Mouse (Mus musculus): Measurements from ENCODE around the gene Dnm1. TPM values are rescaled to one million over a fixed set of nuclear protein-coding genes. Genes with fewer than 3 reads are reported as not detected.

Dnm1 gene
- total and polyA plus RNA-seq, 3 experiments: 4.0 to 23.1 (median 5.5) TPM

DNA sequence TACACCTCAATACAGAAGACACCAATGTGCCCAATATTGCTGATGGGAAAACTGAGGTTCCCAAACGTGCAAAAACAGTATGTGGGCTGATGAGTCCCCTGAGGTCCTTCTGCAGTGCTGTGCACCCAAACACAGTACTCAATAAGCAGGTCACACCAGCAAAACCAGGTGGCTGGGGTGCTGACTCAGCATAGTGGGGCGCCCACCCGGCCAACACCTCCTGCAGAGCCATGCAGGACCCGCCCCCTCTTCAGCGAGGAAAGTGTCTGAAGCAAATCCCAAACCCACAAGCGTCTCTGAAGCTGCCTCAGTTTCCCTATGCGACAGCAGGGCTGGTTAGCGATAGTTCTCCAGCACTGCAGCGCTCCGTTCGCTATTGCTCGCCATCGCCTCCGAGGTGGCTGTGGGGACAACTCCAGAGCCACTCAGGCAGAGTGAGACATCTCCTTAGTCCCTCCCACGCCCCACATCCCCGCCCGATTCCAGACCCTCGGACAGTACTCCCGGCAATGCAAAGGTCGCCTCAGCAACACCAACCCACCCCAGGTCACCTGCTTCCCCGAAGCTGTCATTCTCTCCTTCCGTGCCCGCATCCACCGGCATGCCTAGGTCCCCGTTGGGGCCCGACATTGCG, 28.1 kb upstream of the Dnm1 start:
- H3K27ac ChIP-seq: peak overlapping the region; percentile 62
- H3K79me2 ChIP-seq (replicated peaks; ENCODE audit: control insufficient read depth, insufficient read depth, low read length): no peaks in the 10 kb centered on the region
- H3K4me3 ChIP-seq: peak overlapping the region; percentile 93
- intact Hi-C loops (cut with DNase I): loop anchor here (1.0 to 2.0 kb wide), 2 partner anchors 14 to 18 kb away; partner anchors contain the start of gene Ptges2
- H3K27me3 ChIP-seq (ENCODE audit: control insufficient read depth, insufficient read depth, low read length): no peaks in the 10 kb centered on the region
- no peaks in the 10 kb centered on the region for H3K36me3 ChIP-seq (ENCODE audit: control insufficient read depth, insufficient read depth, low read length)
- peak overlapping the region; percentile 82 for H3K9ac ChIP-seq (ENCODE audit: low read depth, low read length)
- under 1% methylated on average over 27 of the region's 27 CpGs for WGBS
- peaks cover 3% of the 10 kb centered on the region for H3K4me1 ChIP-seq (ENCODE audit: control insufficient read depth, insufficient read depth, low read length)
- TF ChIP-seq EP300 (IDR thresholded peaks at IDR 0.05; ENCODE audit: insufficient read depth, low read depth, low read length) (0 out of 2 replicates have a peak, but pooled peaks have one; percentile 5), CTCF (IDR thresholded peaks at IDR 0.05) (no peak), POLR2A (IDR thresholded peaks at IDR 0.05; ENCODE audit: insufficient read depth, low read depth, low read length) (no peak)
- DNase-seq: no peak

- no peak overlapping the region for H3K27ac ChIP-seq
- H3K4me1 ChIP-seq (ENCODE audit: control insufficient read depth, insufficient read depth, low read length): peaks cover 3% of the 10 kb centered on the region
- 65% methylated on average over 7 of the region's 7 CpGs for WGBS
- intact Hi-C loops (cut with DNase I): loop anchor here (2.0 kb wide), 1 partner anchor 15 kb away; the partner anchor contains the start of gene Ptges2
- no peaks in the 10 kb centered on the region for H3K27me3 ChIP-seq (ENCODE audit: control insufficient read depth, insufficient read depth, low read length)
- H3K36me3 ChIP-seq (ENCODE audit: control insufficient read depth, insufficient read depth, low read length): no peaks in the 10 kb centered on the region
- TF ChIP-seq EP300 (IDR thresholded peaks at IDR 0.05; ENCODE audit: insufficient read depth, low read depth, low read length) (no peak), POLR2A (IDR thresholded peaks at IDR 0.05; ENCODE audit: insufficient read depth, low read depth, low read length) (no peak), CTCF (IDR thresholded peaks at IDR 0.05) (no peak)
- H3K4me3 ChIP-seq: no peak overlapping the region
- no peaks in the 10 kb centered on the region for H3K79me2 ChIP-seq (replicated peaks; ENCODE audit: control insufficient read depth, insufficient read depth, low read length)
- H3K9ac ChIP-seq (ENCODE audit: low read depth, low read length): no peak overlapping the region
- no peak for DNase-seq
Measured at GRCm38 (mm10) chr2:32380001-32380500, 26.9 kb upstream of the Dnm1 start.

- TF ChIP-seq POLR2A (IDR thresholded peaks at IDR 0.05; ENCODE audit: insufficient read depth, low read depth, low read length) (no peak), CTCF (IDR thresholded peaks at IDR 0.05) (no peak), EP300 (IDR thresholded peaks at IDR 0.05; ENCODE audit: insufficient read depth, low read depth, low read length) (no peak)
Measured at GRCm38 (mm10) chr2:32376963-32377362, 23.8 kb upstream of the Dnm1 start.

GRCm38 (mm10) chr2:32375317-32375940, 22.3 kb upstream of the Dnm1 start:
- TF ChIP-seq CTCF (IDR thresholded peaks at IDR 0.05): no peak
- DNase-seq: no peak
- Histone ChIP-seq H3K9ac (ENCODE audit: low read depth, low read length) (no peak overlapping the region), H3K79me2 (replicated peaks; ENCODE audit: control insufficient read depth, insufficient read depth, low read length) (no peaks in the 10 kb centered on the region), H3K27me3 (ENCODE audit: control insufficient read depth, insufficient read depth, low read length) (no peaks in the 10 kb centered on the region), H3K36me3 (ENCODE audit: control insufficient read depth, insufficient read depth, low read length) (no peaks in the 10 kb centered on the region), H3K4me1 (ENCODE audit: control insufficient read depth, insufficient read depth, low read length) (no peaks in the 10 kb centered on the region), H3K27ac (no peak overlapping the region), H3K4me3 (no peak overlapping the region)
- intact Hi-C loops (cut with DNase I): no loop called here
- WGBS: 79% methylated on average over 13 of the region's 13 CpGs

More at GRCm38 (mm10) chr2:32376963-32377362, 23.8 kb upstream of the Dnm1 start:
- no peak for DNase-seq
- H3K4me1 ChIP-seq (ENCODE audit: control insufficient read depth, insufficient read depth, low read length): peaks cover 1% of the 10 kb centered on the region
- no peaks in the 10 kb centered on the region for H3K79me2 ChIP-seq (replicated peaks; ENCODE audit: control insufficient read depth, insufficient read depth, low read length)
- H3K27me3 ChIP-seq (ENCODE audit: control insufficient read depth, insufficient read depth, low read length): no peaks in the 10 kb centered on the region
- H3K36me3 ChIP-seq (ENCODE audit: control insufficient read depth, insufficient read depth, low read length): no peaks in the 10 kb centered on the region
- no peak overlapping the region for H3K27ac ChIP-seq
- H3K9ac ChIP-seq (ENCODE audit: low read depth, low read length): no peak overlapping the region
- H3K4me3 ChIP-seq: no peak overlapping the region
- intact Hi-C loops (cut with DNase I): no loop called here
- 94% methylated on average over 10 of the region's 10 CpGs for WGBS

DNA sequence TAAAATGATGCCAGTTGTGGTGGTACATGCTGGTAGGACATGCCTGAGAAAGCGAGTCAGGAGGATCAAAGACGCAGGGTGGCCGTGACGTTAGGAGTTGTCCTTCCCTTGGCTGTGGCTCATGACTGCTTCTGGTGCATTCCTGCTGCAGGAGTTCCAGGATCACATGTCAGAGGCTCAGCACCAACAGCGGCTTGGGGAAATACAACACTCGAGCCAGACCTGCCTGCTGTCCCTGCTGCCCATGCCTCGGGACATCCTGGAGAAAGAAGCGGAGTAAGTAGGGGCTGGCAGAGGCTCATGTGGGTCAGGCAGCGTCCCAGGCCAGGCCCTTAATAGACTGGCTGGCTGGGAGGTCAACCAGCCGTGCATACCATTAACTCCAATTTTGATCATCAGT, 21.1 kb upstream of the Dnm1 start:
- H3K4me1 ChIP-seq (ENCODE audit: control insufficient read depth, insufficient read depth, low read length): no peaks in the 10 kb centered on the region
- no peaks in the 10 kb centered on the region for H3K27me3 ChIP-seq (ENCODE audit: control insufficient read depth, insufficient read depth, low read length)
- H3K79me2 ChIP-seq (replicated peaks; ENCODE audit: control insufficient read depth, insufficient read depth, low read length): no peaks in the 10 kb centered on the region
- WGBS: 67% methylated on average over 10 of the region's 10 CpGs
- no peak for TF ChIP-seq CTCF (IDR thresholded peaks at IDR 0.05)
- no peak for TF ChIP-seq POLR2A (IDR thresholded peaks at IDR 0.05; ENCODE audit: insufficient read depth, low read depth, low read length)
- TF ChIP-seq EP300 (IDR thresholded peaks at IDR 0.05; ENCODE audit: insufficient read depth, low read depth, low read length): no peak
- no peaks in the 10 kb centered on the region for H3K36me3 ChIP-seq (ENCODE audit: control insufficient read depth, insufficient read depth, low read length)
- H3K27ac ChIP-seq: no peak overlapping the region; the same call in 1 of the 2 replicates
- intact Hi-C loops (cut with DNase I): no loop called here
- peak in 1 of 2 experiments; percentile 53 for DNase-seq
- no peak overlapping the region for H3K9ac ChIP-seq (ENCODE audit: low read depth, low read length)
- H3K4me3 ChIP-seq: no peak overlapping the region

GRCm38 (mm10) chr2:32367315-32367714, 14.2 kb upstream of the Dnm1 start:
- DNase-seq: no peak
- Histone ChIP-seq H3K79me2 (replicated peaks; ENCODE audit: control insufficient read depth, insufficient read depth, low read length) (no peaks in the 10 kb centered on the region), H3K36me3 (ENCODE audit: control insufficient read depth, insufficient read depth, low read length) (no peaks in the 10 kb centered on the region), H3K27ac (no peak overlapping the region), H3K4me3 (no peak overlapping the region), H3K9ac (ENCODE audit: low read depth, low read length) (no peak overlapping the region), H3K4me1 (ENCODE audit: control insufficient read depth, insufficient read depth, low read length) (no peaks in the 10 kb centered on the region), H3K27me3 (ENCODE audit: control insufficient read depth, insufficient read depth, low read length) (no peaks in the 10 kb centered on the region)
- WGBS: 95% methylated on average over 5 of the region's 5 CpGs
- intact Hi-C loops (cut with DNase I): no loop called here
- no peak for TF ChIP-seq CTCF (IDR thresholded peaks at IDR 0.05)
- TF ChIP-seq POLR2A (IDR thresholded peaks at IDR 0.05; ENCODE audit: insufficient read depth, low read depth, low read length): no peak
- TF ChIP-seq EP300 (IDR thresholded peaks at IDR 0.05; ENCODE audit: insufficient read depth, low read depth, low read length): no peak
